ENCODE assay signal across 8 mouse cellular contexts in genomic region chr10:128919203-128919631, GRCm38 (mm10). TPM values are rescaled to one million over a fixed set of nuclear protein-coding genes. Genes with fewer than 3 reads are reported as not detected.
A peak's percentile ranks its signal among the peaks of the same experiment; 100 is the strongest.
DNase-seq lines count a peak whose midpoint lies in the region; ATAC-seq lines count a peak whose summit lies in the region.

No protein-coding gene starts in this region.

- no peak for ATAC-seq in forebrain, embryonic 12.5 days (ENCODE audit: low FRiP score)
- no peak for ATAC-seq in forebrain, embryonic 16.5 days
- ATAC-seq in heart, embryonic 16.5 days (replicated peaks; ENCODE audit: extremely low read depth, insufficient read depth, low FRiP score) = no peak
- no peak for ATAC-seq in neural tube, embryonic 14.5 days (ENCODE audit: low read depth)

- 13% methylated on average over 6 of the region's 6 CpGs for WGBS in forebrain, embryonic 12.5 days
- WGBS in forebrain, embryonic 16.5 days = 19% methylated on average over 6 of the region's 6 CpGs
- 33% methylated on average over 6 of the region's 6 CpGs for WGBS in heart, embryonic 16.5 days
- WGBS in neural tube, embryonic 14.5 days = 12% methylated on average over 6 of the region's 6 CpGs

- H3K36me3 ChIP-seq in forebrain, embryonic 12.5 days (replicated peaks) = peaks cover 11% of the 10 kb centered on the region
- no peaks in the 10 kb centered on the region for H3K36me3 ChIP-seq in forebrain, embryonic 16.5 days (ENCODE audit: control insufficient read depth, insufficient read depth)
- peaks cover 14% of the 10 kb centered on the region for H3K36me3 ChIP-seq in heart, embryonic 16.5 days (ENCODE audit: control insufficient read depth, insufficient read depth)
- H3K36me3 ChIP-seq in neural tube, embryonic 14.5 days (ENCODE audit: control insufficient read depth, insufficient read depth, low read length) = no peaks in the 10 kb centered on the region

- H3K9me3 ChIP-seq in forebrain, embryonic 12.5 days = no peaks in the 10 kb centered on the region
- no peaks in the 10 kb centered on the region for H3K9me3 ChIP-seq in forebrain, embryonic 16.5 days (ENCODE audit: control insufficient read depth, low read length)
- H3K9me3 ChIP-seq in heart, embryonic 16.5 days (replicated peaks; ENCODE audit: control insufficient read depth, low read length) = no peaks in the 10 kb centered on the region
- H3K9me3 ChIP-seq in neural tube, embryonic 14.5 days (ENCODE audit: control insufficient read depth, low read length) = no peaks in the 10 kb centered on the region

- peak; percentile 49 for DNase-seq in MN1 (ENCODE audit: low spot score)
- DNase-seq in kidney, postnatal 25 days = peak; percentile 79 to 93
- no peak for DNase-seq in right cerebral cortex, adult 18-20 months
- no peak for DNase-seq in testis, postnatal 14 days (ENCODE audit: low spot score)

- H3K9ac ChIP-seq in forebrain, embryonic 12.5 days = peak overlapping the region; percentile 7; the same call in 1 of the 2 replicates
- no peak overlapping the region for H3K9ac ChIP-seq in forebrain, embryonic 16.5 days (replicated peaks; ENCODE audit: low read depth, low read length)
- H3K9ac ChIP-seq in heart, embryonic 16.5 days (ENCODE audit: low read length) = no peak overlapping the region
- no peak overlapping the region for H3K9ac ChIP-seq in neural tube, embryonic 14.5 days (replicated peaks; ENCODE audit: low read depth, low read length)

- 0 out of 2 replicates have a peak, but pooled peaks cover 3% of the 10 kb centered on the region for H3K27me3 ChIP-seq in forebrain, embryonic 12.5 days
- no peaks in the 10 kb centered on the region for H3K27me3 ChIP-seq in forebrain, embryonic 16.5 days (replicated peaks; ENCODE audit: control insufficient read depth, insufficient read depth, low read length)
- no peaks in the 10 kb centered on the region for H3K27me3 ChIP-seq in heart, embryonic 16.5 days (ENCODE audit: control insufficient read depth, insufficient read depth, low read length)
- no peaks in the 10 kb centered on the region for H3K27me3 ChIP-seq in neural tube, embryonic 14.5 days (ENCODE audit: control insufficient read depth, insufficient read depth, low read length)

- H3K4me1 ChIP-seq in forebrain, embryonic 12.5 days = peaks cover 36% of the 10 kb centered on the region
- peaks cover 22% of the 10 kb centered on the region for H3K4me1 ChIP-seq in forebrain, embryonic 16.5 days (replicated peaks; ENCODE audit: control insufficient read depth, insufficient read depth, low read length)
- H3K4me1 ChIP-seq in heart, embryonic 16.5 days (ENCODE audit: control insufficient read depth, insufficient read depth, low read length) = peaks cover 27% of the 10 kb centered on the region
- peaks cover 22% of the 10 kb centered on the region for H3K4me1 ChIP-seq in neural tube, embryonic 14.5 days (ENCODE audit: control insufficient read depth, insufficient read depth, low read length)

- no peak overlapping the region for H3K4me3 ChIP-seq in forebrain, embryonic 12.5 days (replicated peaks)
- no peak overlapping the region for H3K4me3 ChIP-seq in forebrain, embryonic 16.5 days (replicated peaks; ENCODE audit: low read length)
- H3K4me3 ChIP-seq in heart, embryonic 16.5 days (ENCODE audit: low read length) = no peak overlapping the region
- H3K4me3 ChIP-seq in neural tube, embryonic 14.5 days (ENCODE audit: low read depth, low read length) = no peak overlapping the region

- H3K4me2 ChIP-seq in forebrain, embryonic 12.5 days = no peak overlapping the region
- H3K4me2 ChIP-seq in forebrain, embryonic 16.5 days (ENCODE audit: low read length) = no peak overlapping the region
- H3K4me2 ChIP-seq in heart, embryonic 16.5 days (ENCODE audit: low read depth, low read length) = no peak overlapping the region
- no peak overlapping the region; the same call in 1 of the 2 replicates for H3K4me2 ChIP-seq in neural tube, embryonic 14.5 days (ENCODE audit: low read depth, low read length)

- 0 out of 2 replicates have a peak overlapping the region, but pooled peaks have one; percentile 36 for H3K27ac ChIP-seq in forebrain, embryonic 12.5 days
- H3K27ac ChIP-seq in forebrain, embryonic 16.5 days (ENCODE audit: low read length) = no peak overlapping the region
- H3K27ac ChIP-seq in heart, embryonic 16.5 days (ENCODE audit: low read length) = peak overlapping the region; percentile 60
- 0 out of 2 replicates have a peak overlapping the region, but pooled peaks have one; percentile 55 for H3K27ac ChIP-seq in neural tube, embryonic 14.5 days (ENCODE audit: low read depth, low read length)

RNA-seq across cellular contexts. Expression of gene Rdh5, which starts 3.5 kb away (rescaled TPM):
- polyA plus RNA-seq in forebrain, embryonic 12.5 days (2016; fragmentation: Nextera tagmentation; extraction: Ambion mirVana) = 11.3 and 13.3 TPM in 2 replicates
- polyA plus RNA-seq in forebrain, embryonic 16.5 days (2015; fragmentation: Nextera tagmentation; extraction: Ambion mirVana) = 8.6 and 12.3 TPM in 2 replicates
- 13.0 and 14.6 TPM in 2 replicates for polyA plus RNA-seq in heart, embryonic 16.5 days (2015; fragmentation: Nextera tagmentation; extraction: Ambion mirVana)
- 18.4 and 19.7 TPM in 2 replicates for polyA plus RNA-seq in neural tube, embryonic 14.5 days (2014; fragmentation: Nextera tagmentation; extraction: Ambion mirVana)

RNA-seq across cellular contexts. Expression of gene Bloc1s1, which starts 4.6 kb away (rescaled TPM):
- 183 and 188 TPM in 2 replicates for polyA plus RNA-seq in forebrain, embryonic 12.5 days (2016; fragmentation: Nextera tagmentation; extraction: Ambion mirVana)
- 203 and 221 TPM in 2 replicates for polyA plus RNA-seq in forebrain, embryonic 16.5 days (2015; fragmentation: Nextera tagmentation; extraction: Ambion mirVana)
- polyA plus RNA-seq in heart, embryonic 16.5 days (2015; fragmentation: Nextera tagmentation; extraction: Ambion mirVana) = 224 and 225 TPM in 2 replicates
- polyA plus RNA-seq in neural tube, embryonic 14.5 days (2014; fragmentation: Nextera tagmentation; extraction: Ambion mirVana) = 258 and 280 TPM in 2 replicates

RNA-seq across cellular contexts. Expression of gene Itga7, which starts 14.4 kb away (rescaled TPM):
- 0.46 and 0.73 TPM in 2 replicates for polyA plus RNA-seq in forebrain, embryonic 12.5 days (2016; fragmentation: Nextera tagmentation; extraction: Ambion mirVana)
- polyA plus RNA-seq in forebrain, embryonic 16.5 days (2015; fragmentation: Nextera tagmentation; extraction: Ambion mirVana) = 3.1 and 3.4 TPM in 2 replicates
- 10.3 and 11.9 TPM in 2 replicates for polyA plus RNA-seq in heart, embryonic 16.5 days (2015; fragmentation: Nextera tagmentation; extraction: Ambion mirVana)
- polyA plus RNA-seq in neural tube, embryonic 14.5 days (2014; fragmentation: Nextera tagmentation; extraction: Ambion mirVana) = 3.3 and 10.3 TPM in 2 replicates

RNA-seq across cellular contexts. Expression of gene Cd63, which starts 18.4 kb away (rescaled TPM):
- 129 and 160 TPM in 2 replicates for polyA plus RNA-seq in forebrain, embryonic 12.5 days (2016; fragmentation: Nextera tagmentation; extraction: Ambion mirVana)
- polyA plus RNA-seq in forebrain, embryonic 16.5 days (2015; fragmentation: Nextera tagmentation; extraction: Ambion mirVana) = 119 and 137 TPM in 2 replicates
- polyA plus RNA-seq in heart, embryonic 16.5 days (2015; fragmentation: Nextera tagmentation; extraction: Ambion mirVana) = 402 and 430 TPM in 2 replicates
- 146 and 210 TPM in 2 replicates for polyA plus RNA-seq in neural tube, embryonic 14.5 days (2014; fragmentation: Nextera tagmentation; extraction: Ambion mirVana)

RNA-seq across cellular contexts. Expression of gene Gdf11, which starts 27.7 kb away (rescaled TPM):
- polyA plus RNA-seq in forebrain, embryonic 12.5 days (2016; fragmentation: Nextera tagmentation; extraction: Ambion mirVana) = 9.3 and 9.6 TPM in 2 replicates
- polyA plus RNA-seq in forebrain, embryonic 16.5 days (2015; fragmentation: Nextera tagmentation; extraction: Ambion mirVana) = 5.6 and 7.0 TPM in 2 replicates
- 1.7 and 2.0 TPM in 2 replicates for polyA plus RNA-seq in heart, embryonic 16.5 days (2015; fragmentation: Nextera tagmentation; extraction: Ambion mirVana)
- 8.2 and 8.6 TPM in 2 replicates for polyA plus RNA-seq in neural tube, embryonic 14.5 days (2014; fragmentation: Nextera tagmentation; extraction: Ambion mirVana)

Comparison
In these comparisons a context has a peak if more than half of its experiments do, and no peak if none do; other contexts are left out.
1. DNase-seq: peak in MN1 (single experiment) and kidney, postnatal 25 days (2 of 2); none in right cerebral cortex, adult 18-20 months (single experiment) and testis, postnatal 14 days (single experiment).